Mouse (Mus musculus) heart, postnatal 14 days (tissue): ENCODE measurements around the gene Mtmr2. TPM values are rescaled to one million over a fixed set of nuclear protein-coding genes. Genes with fewer than 3 reads are reported as not detected.
A peak's percentile ranks its signal among the peaks of the same experiment; 100 is the strongest.
"Not testable (repeated sequence)": the region's sequence is repeated elsewhere in the genome, so short reads cannot be mapped to it uniquely, and the experiment has no call there.

Experiments used
- DNase-seq, 2 experiments: peaks; one replicate each; pipeline ENCODE4 v3.0.0; 2021 to 2022
- intact Hi-C: fragments of 180-260 bp; cut with DNase I; formaldehyde crosslinking; loops from one replicate; pipeline ENCODE4 v1.15.1; 2025
- long read RNA-seq, 2 experiments: library from polyadenylated mRNA; stranded (forward); transcript quantifications; one replicate each; pipeline ENCODE4 v2.0.0; 2021
- total RNA-seq, 2 experiments: library from RNA; stranded (reverse); gene quantifications; 2 replicates each; pipeline ENCODE4 v1.2.3; 2021

The Mtmr2 gene
- 10 to 100 TPM; 27.2 to 30.7 TPM for total RNA-seq
- long read RNA-seq, experiment 1, transcript Mtmr2-201 (15 exons, 3,788 nt) = major isoform, 26 of 39 reads
- long read RNA-seq, experiment 1, partial matches to known transcripts = 1 of 39 reads
- long read RNA-seq, experiment 1, other reads (novel, unspliced or antisense) = 5 of 39 reads
- long read RNA-seq, experiment 2, transcript Mtmr2-201 (15 exons, 3,788 nt) = major isoform, 19 of 30 reads
- long read RNA-seq, experiment 2, partial matches to known transcripts = 0 of 30 reads
- long read RNA-seq, experiment 2, other reads (novel, unspliced or antisense) = 4 of 30 reads

- no peak for DNase-seq
- intact Hi-C loops = loop anchor here (5.0 kb wide), 2 partner anchors 59 to 79 kb away; partner anchors contain the start of genes Cep57 and Fam76b
These were observed at the start of gene Mtmr2 for GRCm38 (mm10) chr9:13748404-13748797. Gene Mtmr2 (plus strand): TSS chr9:13748410.

GRCm38 (mm10) chr9:13699061-13699780 is 49.0 kb upstream of the Mtmr2 start:
- no peak for DNase-seq
- intact Hi-C loops = no loop called here

- intact Hi-C loops = no loop called here
- no peak for DNase-seq
These were observed 48.5 kb upstream of the Mtmr2 start for GRCm38 (mm10) chr9:13699781-13700116.

GRCm38 (mm10) chr9:13701773-13702172 is 46.4 kb upstream of the Mtmr2 start:
- no peak for DNase-seq

GRCm38 (mm10) chr9:13703100-13703499 is 45.1 kb upstream of the Mtmr2 start:
- DNase-seq = peak in 1 of 2 experiments; percentile 4
- intact Hi-C loops = no loop called here

More at GRCm38 (mm10) chr9:13701773-13702172, 46.4 kb upstream of the Mtmr2 start:
- intact Hi-C loops = no loop called here

- DNase-seq = no peak
- intact Hi-C loops = no loop called here
These were observed 43.3 kb upstream of the Mtmr2 start for GRCm38 (mm10) chr9:13704917-13705316.

GRCm38 (mm10) chr9:13707066-13707555 is 41.1 kb upstream of the Mtmr2 start:
- DNase-seq = no peak
- intact Hi-C loops = no loop called here

GRCm38 (mm10) chr9:13709436-13709835 is 38.8 kb upstream of the Mtmr2 start:
- intact Hi-C loops = no loop called here

GRCm38 (mm10) chr9:13715891-13716290 is 32.3 kb upstream of the Mtmr2 start:
- intact Hi-C loops = loop anchor here (1.0 to 5.0 kb wide), 3 partner anchors 64 to 485 kb away; partner anchors contain the start of gene Maml2
- not testable (repeated sequence) for DNase-seq

More at GRCm38 (mm10) chr9:13709436-13709835, 38.8 kb upstream of the Mtmr2 start:
- DNase-seq = no peak

- intact Hi-C loops = loop anchor here (1.0 to 5.0 kb wide), 3 partner anchors 64 to 485 kb away; partner anchors contain the start of gene Maml2
- peak; percentile 74 to 87 for DNase-seq
These were observed 31.7 kb upstream of the Mtmr2 start for GRCm38 (mm10) chr9:13716316-13717099.

- intact Hi-C loops = loop anchor here (5.0 kb wide), 2 partner anchors 58 to 78 kb away; partner anchors contain the start of genes Cep57 and Fam76b
- peak; percentile 98 for DNase-seq
These were observed 826 bp downstream of the Mtmr2 start for GRCm38 (mm10) chr9:13748798-13749674.

GRCm38 (mm10) chr9:13749675-13749998 is 1.4 kb downstream of the Mtmr2 start:
- intact Hi-C loops = loop anchor here (5.0 kb wide), 2 partner anchors 58 to 78 kb away; partner anchors contain the start of genes Cep57 and Fam76b

GRCm38 (mm10) chr9:13752543-13752942 is 4.3 kb downstream of the Mtmr2 start:
- intact Hi-C loops = no loop called here
- DNase-seq = no peak

More at GRCm38 (mm10) chr9:13749675-13749998, 1.4 kb downstream of the Mtmr2 start:
- DNase-seq = no peak

GRCm38 (mm10) chr9:13760430-13760829 is 12.2 kb downstream of the Mtmr2 start:
- intact Hi-C loops = loop anchor here (5.0 kb wide), 1 partner anchor 37 kb away; no protein-coding TSS in a partner anchor
- DNase-seq = no peak

GRCm38 (mm10) chr9:13765624-13766023 is 17.4 kb downstream of the Mtmr2 start:
- intact Hi-C loops = no loop called here
- no peak for DNase-seq

- intact Hi-C loops = no loop called here
- DNase-seq = no peak
These were observed 18.4 kb downstream of the Mtmr2 start for GRCm38 (mm10) chr9:13766570-13766969.

GRCm38 (mm10) chr9:13774732-13775131 is 26.5 kb downstream of the Mtmr2 start:
- intact Hi-C loops = no loop called here
- no peak for DNase-seq

GRCm38 (mm10) chr9:13781985-13782384 is 33.8 kb downstream of the Mtmr2 start:
- no peak for DNase-seq
- intact Hi-C loops = no loop called here

- intact Hi-C loops = not testable (repeated sequence)
These were observed 42.7 kb downstream of the Mtmr2 start for GRCm38 (mm10) chr9:13790864-13791263.

More at GRCm38 (mm10) chr9:13790864-13791263, 42.7 kb downstream of the Mtmr2 start:
- DNase-seq = not testable (repeated sequence)
